Mouse (Mus musculus) mouse trophoblast stem cell (cell line): ENCODE results near the gene Scai.
"Not testable (repeated sequence)": the region's sequence is repeated elsewhere in the genome, so short reads cannot be mapped to it uniquely, and the experiment has no call there.

ENCODE experiments used
- in situ Hi-C, 2 experiments: fragments of 300-500 bp; cut with MseI, MboI; formaldehyde crosslinking; loops; 2 replicates in 1 of 2; 3 replicates in 1 of 2; pipeline ENCODE4 v1.15.1; 2025

The Scai gene

GRCm38 (mm10) chr2:39129526-39130326 lies 60.8 kb downstream of the Scai start:
- in situ Hi-C loops, result no loop called here

GRCm38 (mm10) chr2:39124167-39124566 lies 66.4 kb downstream of the Scai start:
- in situ Hi-C loops, result no loop called here

DNA sequence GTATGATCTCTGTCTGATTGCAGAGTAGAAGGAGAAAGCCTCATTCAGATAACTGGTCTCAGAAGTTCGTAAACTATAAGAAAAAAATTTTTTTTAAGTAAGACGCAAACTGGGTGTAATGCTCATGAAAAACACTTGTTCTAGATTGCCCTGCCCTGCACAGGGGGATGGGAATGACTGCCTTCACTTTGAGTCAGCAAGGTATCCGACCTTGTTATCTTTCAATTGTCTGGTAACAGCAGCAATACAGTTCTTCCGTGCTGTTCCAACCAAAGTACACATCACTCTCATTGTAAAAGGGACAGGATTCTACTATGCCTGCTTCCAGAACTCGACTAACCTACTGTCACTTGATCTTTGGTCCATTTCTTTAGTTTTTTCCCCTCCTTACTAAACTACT lies 69.4 kb downstream of the Scai start:
- in situ Hi-C loops, result no loop called here

GRCm38 (mm10) chr2:39116583-39116982 lies 74.0 kb downstream of the Scai start:
- in situ Hi-C loops, result no loop called here

GRCm38 (mm10) chr2:39114093-39114492 lies 76.4 kb downstream of the Scai start:
- in situ Hi-C loops, result no loop called here

DNA sequence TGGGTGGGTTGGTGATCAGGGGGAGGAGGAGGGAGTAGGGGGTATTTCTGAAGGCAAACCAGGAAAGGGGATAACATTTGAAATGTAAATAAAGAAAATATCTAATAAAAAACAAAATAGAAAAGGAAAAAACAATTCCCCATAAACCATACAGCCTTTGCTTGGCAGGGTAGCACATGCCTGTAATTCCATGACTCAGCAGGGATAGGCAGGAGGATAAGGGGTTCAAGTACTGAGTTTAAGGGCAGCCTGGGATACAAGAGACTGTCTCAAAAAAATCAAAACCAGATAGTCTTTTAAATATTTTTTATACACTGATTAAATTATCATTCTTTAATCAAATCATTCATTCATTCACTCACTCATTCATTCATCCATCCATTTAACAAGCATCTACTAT lies 80.0 kb downstream of the Scai start:
- in situ Hi-C loops, result no loop called here

- in situ Hi-C loops, result not testable (repeated sequence)
Measured at GRCm38 (mm10) chr2:39109712-39110111, 80.8 kb downstream of the Scai start.

DNA sequence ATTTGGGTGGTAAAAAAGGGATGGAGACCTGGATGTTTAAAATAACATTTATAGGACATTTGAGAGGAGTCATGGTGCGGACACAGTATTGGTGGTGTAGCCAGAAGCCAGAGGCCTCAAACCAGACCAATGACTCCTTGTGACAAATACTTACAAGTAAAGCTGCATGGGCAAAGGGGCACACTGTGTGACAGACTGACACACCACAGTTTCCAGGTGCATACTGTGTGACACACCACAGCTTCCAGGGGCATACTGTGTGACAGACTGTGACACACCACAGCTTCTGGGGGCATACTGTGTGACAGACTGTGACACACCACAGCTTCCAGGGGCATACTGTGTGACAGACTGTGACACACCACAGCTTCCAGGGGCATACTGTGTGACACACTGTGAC lies 90.6 kb downstream of the Scai start:
- in situ Hi-C loops, result not testable (repeated sequence)

DNA sequence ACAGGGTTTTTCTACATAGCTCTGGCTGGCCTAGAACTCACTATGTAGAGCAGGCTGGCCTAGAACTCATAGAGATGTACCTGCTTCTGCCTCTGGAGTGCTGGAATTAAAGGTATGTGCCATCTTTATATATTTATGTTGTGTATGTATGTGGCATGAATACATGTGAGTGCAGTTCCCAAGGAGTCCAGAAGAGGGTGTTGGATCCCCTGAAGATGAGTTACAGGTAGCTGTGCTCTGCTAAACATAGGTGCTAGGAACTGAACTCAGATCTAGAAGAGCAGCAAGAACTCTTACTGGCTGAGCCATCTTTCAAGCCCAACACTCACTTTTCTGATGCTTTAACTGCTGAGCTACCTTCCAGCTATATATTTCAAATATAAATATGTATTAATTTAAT lies 92.5 kb downstream of the Scai start:
- in situ Hi-C loops, result no loop called here

DNA sequence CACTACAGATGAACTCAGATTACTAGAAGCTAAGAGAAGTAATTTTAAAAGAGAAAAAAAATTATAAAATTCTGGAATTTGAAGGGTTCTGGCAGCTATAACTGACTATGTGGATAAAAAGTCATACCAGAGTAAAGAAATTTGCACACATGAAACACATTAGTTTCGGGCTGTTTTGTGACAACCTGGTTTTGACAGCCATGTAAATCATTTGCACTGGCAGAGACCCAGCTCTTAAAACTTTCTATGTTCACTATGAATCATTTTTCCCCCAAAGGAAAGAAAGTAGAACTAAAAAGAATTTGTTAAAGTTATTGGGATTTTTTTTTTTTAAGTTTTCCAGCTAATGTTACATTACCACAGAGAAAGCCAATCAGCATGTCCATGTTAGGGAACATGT lies 98.6 kb downstream of the Scai start:
- in situ Hi-C loops, result no loop called here

GRCm38 (mm10) chr2:39082706-39083105 lies 107.8 kb downstream of the Scai start:
- in situ Hi-C loops, result no loop called here

DNA sequence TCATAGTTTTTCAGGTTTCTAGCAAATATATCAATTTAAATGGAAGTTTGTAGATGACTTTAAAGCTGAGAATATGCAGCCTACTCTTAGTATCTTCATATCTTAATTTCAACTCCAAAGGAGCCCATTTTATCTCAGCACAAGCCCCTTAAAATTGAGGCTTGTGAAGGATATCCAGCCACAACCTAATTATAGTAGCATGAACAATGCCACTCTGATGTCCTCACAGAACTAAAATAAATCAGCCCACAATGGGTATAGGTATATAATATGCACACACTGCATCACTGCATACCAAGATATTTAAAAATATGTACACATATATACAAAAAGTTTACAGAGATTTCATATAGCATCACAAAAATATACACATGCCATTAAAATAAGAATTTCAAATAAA lies 119.9 kb downstream of the Scai start:
- in situ Hi-C loops, result no loop called here

GRCm38 (mm10) chr2:39069096-39069495 lies 121.4 kb downstream of the Scai start:
- in situ Hi-C loops, result no loop called here

DNA sequence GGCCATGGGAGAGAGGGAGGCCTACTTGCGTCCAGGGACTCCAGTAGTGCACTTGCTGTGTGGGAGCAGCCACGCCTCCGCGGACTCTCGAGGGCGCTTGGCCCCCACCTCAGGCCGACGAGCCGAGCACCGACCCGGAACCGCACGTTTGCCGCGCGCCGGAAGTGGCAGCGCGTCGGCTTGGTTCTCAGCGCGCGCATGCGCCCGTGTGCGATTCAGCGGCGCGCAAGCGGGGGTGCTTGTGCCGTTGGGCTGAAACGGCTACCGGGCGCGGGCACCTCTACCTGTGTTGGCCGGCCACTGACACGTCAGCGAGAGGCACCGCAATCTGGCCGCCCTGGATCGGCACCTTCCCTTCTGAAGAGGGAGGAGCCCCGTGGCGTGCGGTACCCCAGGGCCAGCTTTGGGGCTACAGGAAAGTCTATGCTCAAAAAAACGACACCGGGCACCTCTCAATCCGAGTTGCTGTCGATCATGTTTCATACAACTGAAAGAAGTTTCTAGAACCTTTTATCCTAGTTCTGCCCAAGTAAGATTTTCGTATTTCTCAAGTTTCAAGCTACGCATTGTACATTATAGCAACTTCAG lies 125.0 kb downstream of the Scai start, which contains the start of gene Golga1:
Golga1 (minus strand) TSS at position 142 of the 588 bp plus-strand sequence.
- in situ Hi-C loops, result no loop called here

- in situ Hi-C loops, result no loop called here
Measured at GRCm38 (mm10) chr2:39064687-39065399, 125.7 kb downstream of the Scai start.

- in situ Hi-C loops, result no loop called here
Measured at GRCm38 (mm10) chr2:39048515-39048914, 142.0 kb downstream of the Scai start.

DNA sequence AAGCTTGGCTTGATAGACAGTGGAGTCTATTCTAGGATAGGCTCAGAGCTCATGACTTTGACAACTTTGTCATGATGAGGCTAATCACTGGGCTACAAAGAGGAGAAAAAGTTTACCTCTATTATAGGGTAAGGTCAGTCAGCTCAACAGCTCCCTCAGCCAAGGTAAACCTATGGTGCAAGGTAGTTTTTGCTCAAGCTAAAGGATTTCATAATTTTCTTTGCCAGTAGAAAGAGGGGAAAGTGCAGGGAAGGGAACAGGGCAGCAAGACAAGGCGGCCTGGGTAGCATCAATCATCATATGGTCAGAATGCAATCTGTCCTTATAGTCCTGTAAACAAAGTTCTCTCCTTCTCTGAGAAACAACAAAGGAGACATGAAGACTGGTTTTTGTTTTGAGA lies 150.3 kb downstream of the Scai start:
- in situ Hi-C loops, result no loop called here

- in situ Hi-C loops, result no loop called here
Measured at GRCm38 (mm10) chr2:39031611-39032010, 158.9 kb downstream of the Scai start.

- in situ Hi-C loops, result no loop called here
Measured at GRCm38 (mm10) chr2:39020004-39020403, 170.5 kb downstream of the Scai start.

DNA sequence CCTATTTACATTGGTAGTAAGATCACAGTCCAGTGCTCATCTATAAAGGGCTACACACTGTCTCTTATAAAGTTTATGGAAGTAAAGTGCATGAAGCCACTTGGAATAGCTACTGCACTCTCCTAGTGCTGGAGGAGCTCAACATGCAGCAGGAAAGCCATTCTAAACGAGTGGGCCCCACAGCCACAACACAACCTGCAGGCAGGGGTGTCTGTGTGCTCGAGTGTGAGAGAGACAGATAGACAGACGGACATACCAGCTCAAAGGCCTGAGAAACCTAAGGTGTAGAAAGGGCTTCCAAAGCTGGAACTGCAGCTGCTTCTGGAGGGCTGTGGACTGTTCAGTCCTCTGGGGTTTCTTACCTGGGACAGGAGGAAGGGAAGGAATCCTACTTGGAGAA lies 174.0 kb downstream of the Scai start:
- in situ Hi-C loops, result no loop called here
